10 mouse cellular contexts compared by ENCODE assay signal in genomic region chr15:100909734-100910163, GRCm38 (mm10). TPM values are rescaled to one million over a fixed set of nuclear protein-coding genes. Genes with fewer than 3 reads are reported as not detected.
DNase-seq lines count a peak whose midpoint lies in the region; ATAC-seq lines count a peak whose summit lies in the region.
"Had no signal": no experiment of that assay in that cellular context is flagged by ENCODE, and none has a peak within 500 bp of the region (broad histone marks: within the 10 kb centered on the region; RNA-seq: fewer than 3 reads in every experiment).

No protein-coding gene starts in this region.

- H3K4me3 ChIP-seq in forebrain, embryonic 14.5 days (ENCODE audit: low read depth, low read length), result no peak overlapping the region
- H3K4me3 ChIP-seq in midbrain, embryonic 14.5 days (replicated peaks; ENCODE audit: low read depth, low read length), result no peak overlapping the region
- H3K4me3 ChIP-seq: heart, embryonic 13.5 days had no signal

- no peaks in the 10 kb centered on the region for H3K27me3 ChIP-seq in forebrain, embryonic 14.5 days (replicated peaks; ENCODE audit: control insufficient read depth, insufficient read depth, low read length)
- H3K27me3 ChIP-seq in midbrain, embryonic 14.5 days (ENCODE audit: control insufficient read depth, insufficient read depth, low read length), result no peaks in the 10 kb centered on the region

- peak; percentile 57 for DNase-seq in R1 (ENCODE audit: low read depth, low spot score)
- peak; percentile 92 to 96 for DNase-seq in cerebellum, postnatal 10 days
- peak; percentile 86 for DNase-seq in forebrain, embryonic 14.5 days (ENCODE audit: low spot score)
- peak; percentile 82 for DNase-seq in midbrain, embryonic 14.5 days
- no peak for DNase-seq in lung, postnatal 36 days
- DNase-seq in thymus, postnatal 0 days (ENCODE audit: low spot score), result no peak
- no peak for DNase-seq in layer of hippocampus, adult 9-10 months (ENCODE audit: low spot score)
- DNase-seq: kidney, postnatal 25 days had no signal

- H3K9ac ChIP-seq in forebrain, embryonic 14.5 days (ENCODE audit: low read length), result no peak overlapping the region
- H3K9ac ChIP-seq in midbrain, embryonic 14.5 days (replicated peaks; ENCODE audit: low read length), result no peak overlapping the region
- H3K9ac ChIP-seq: heart, embryonic 13.5 days had no signal

- H3K27ac ChIP-seq in forebrain, embryonic 14.5 days (ENCODE audit: low read depth, low read length), result peak overlapping the region; percentile 63
- H3K27ac ChIP-seq in midbrain, embryonic 14.5 days (replicated peaks; ENCODE audit: low read depth, low read length), result peak overlapping the region; percentile 75
- H3K27ac ChIP-seq: heart, embryonic 13.5 days had no signal

- ATAC-seq in forebrain, embryonic 14.5 days, result peak; percentile 74
- peak; percentile 67; the same call in 1 of the 2 replicates for ATAC-seq in midbrain, embryonic 14.5 days (ENCODE audit: low FRiP score, low TSS enrichment)
- no peak for ATAC-seq in inflammation-experienced regulatory T-cells, adult 6 months

- peaks cover 14% of the 10 kb centered on the region for H3K4me1 ChIP-seq in forebrain, embryonic 14.5 days (ENCODE audit: control insufficient read depth, insufficient read depth, low read length)
- H3K4me1 ChIP-seq in midbrain, embryonic 14.5 days (ENCODE audit: control insufficient read depth, insufficient read depth, low read length), result peaks cover 23% of the 10 kb centered on the region

- no peak overlapping the region for H3K4me2 ChIP-seq in forebrain, embryonic 14.5 days (ENCODE audit: low read length)
- no peak overlapping the region for H3K4me2 ChIP-seq in midbrain, embryonic 14.5 days (ENCODE audit: low read length)
- H3K4me2 ChIP-seq: heart, embryonic 13.5 days had no signal

- no peaks in the 10 kb centered on the region for H3K9me3 ChIP-seq in forebrain, embryonic 14.5 days (replicated peaks; ENCODE audit: control insufficient read depth, low read length)
- no peaks in the 10 kb centered on the region for H3K9me3 ChIP-seq in midbrain, embryonic 14.5 days (ENCODE audit: control insufficient read depth, low read length)
- H3K9me3 ChIP-seq: heart, embryonic 13.5 days had no signal

- H3K36me3 ChIP-seq in forebrain, embryonic 14.5 days (ENCODE audit: control insufficient read depth, insufficient read depth, low read length), result no peaks in the 10 kb centered on the region
- no peaks in the 10 kb centered on the region for H3K36me3 ChIP-seq in midbrain, embryonic 14.5 days (ENCODE audit: control insufficient read depth, insufficient read depth, low read length)
- H3K36me3 ChIP-seq: heart, embryonic 13.5 days had no signal

- 5% methylated on average over 3 of the region's 3 CpGs for WGBS in forebrain, embryonic 14.5 days
- WGBS in midbrain, embryonic 14.5 days, result 3% methylated on average over 3 of the region's 3 CpGs

RNA-seq across cellular contexts. Expression of gene Scn8a, which starts 40.1 kb away (rescaled TPM):
- 6.8 and 12.5 TPM in 2 replicates for polyA plus RNA-seq in forebrain, embryonic 14.5 days (2014; fragmentation: Nextera tagmentation; extraction: Ambion mirVana)
- polyA plus RNA-seq in midbrain, embryonic 14.5 days (2014; fragmentation: Nextera tagmentation; extraction: Ambion mirVana), result 19.0 and 21.1 TPM in 2 replicates
- 1 to 10 TPM in 1 of 3 experiments, under 1 TPM in 2; 0.14 to 1.1 (median 0.78) TPM for polyA plus RNA-seq in inflammation-experienced regulatory T-cells, adult 6 months (2017; shearing (Covaris generic))
- polyA plus RNA-seq in thymus, postnatal 0 days (2015; fragmentation: Nextera tagmentation; extraction: Ambion mirVana), result 2.0 and 2.1 TPM in 2 replicates

Comparison
In these comparisons a context has a peak if more than half of its experiments do, and no peak if none do; other contexts are left out.
1. DNase-seq: peak in R1 (single experiment), cerebellum, postnatal 10 days (2 of 2), forebrain, embryonic 14.5 days (single experiment) and midbrain, embryonic 14.5 days (single experiment); none in lung, postnatal 36 days (single experiment), thymus, postnatal 0 days (single experiment) and layer of hippocampus, adult 9-10 months (single experiment).